Mouse (Mus musculus) liver, embryonic 14.5 days (tissue): ENCODE data around the gene Vasp. TPM values are rescaled to one million over a fixed set of nuclear protein-coding genes. Genes with fewer than 3 reads are reported as not detected.
A peak's percentile ranks its signal among the peaks of the same experiment; 100 is the strongest.

Experiments
- ATAC-seq: fragments of 200-750 bp; cut with Nextera tagmentation; 2 replicates; pipeline ENCODE4 v1.8.0; 2017; ENCODE audit warnings: moderate number of reproducible peaks, mild to moderate bottlenecking, moderate library complexity; ENCODE audit not compliant: insufficient read depth
- DNase-seq, 3 experiments: peaks; one replicate each; pipeline ENCODE4 v3.0.0-alpha.2; 2012 to 2013; ENCODE audit warnings: low read depth in 3 of 3, low spot score in 3 of 3
- H3K27ac ChIP-seq: fragments of 300-500 bp; sonication (generic); 2 replicates; pipeline ENCODE4 v1.5.1; 2014; ENCODE audit warnings: moderate library complexity, mild to moderate bottlenecking, control low read depth, inconsistent platforms
- H3K27me3 ChIP-seq: fragments of 300-500 bp; sonication (generic); 2 replicates; pipeline ENCODE4 v1.6.1; 2014; ENCODE audit warnings: mild to moderate bottlenecking, low read length, moderate library complexity; ENCODE audit not compliant: control insufficient read depth, insufficient read depth
- H3K36me3 ChIP-seq: fragments of 300-500 bp; sonication (generic); replicated peaks from 2 replicates; pipeline ENCODE4 v1.6.1; 2014; ENCODE audit warnings: low read depth; ENCODE audit not compliant: control insufficient read depth, insufficient read depth
- H3K4me1 ChIP-seq, 2 experiments: fragments of 200-500 bp in 1 of 2; fragments of 300-500 bp in 1 of 2; sonication (generic) in 1 of 2; replicated peaks; 2 replicates each; pipeline ENCODE4 v1.6.1; 2012 to 2014; ENCODE audit warnings: antibody characterized with exemption in 1 of 2, inconsistent platforms in 1 of 2, low read length in 1 of 2; ENCODE audit not compliant: control insufficient read depth in 2 of 2, insufficient read depth in 2 of 2
- H3K4me2 ChIP-seq: fragments of 300-500 bp; sonication (generic); 2 replicates; pipeline ENCODE4 v1.6.1; 2014; ENCODE audit warnings: low read depth, mild to moderate bottlenecking, control low read depth, moderate library complexity
- H3K4me3 ChIP-seq, 2 experiments: fragments of 200-500 bp in 1 of 2; fragments of 300-500 bp in 1 of 2; sonication (generic) in 1 of 2; 2 replicates each; pipeline ENCODE4 v1.5.1; 2012 to 2014; ENCODE audit warnings: low read depth in 2 of 2, low read length in 2 of 2, mild to moderate bottlenecking in 2 of 2, control low read depth in 1 of 2, inconsistent platforms in 1 of 2, moderate library complexity in 1 of 2; ENCODE audit not compliant: insufficient read depth in 1 of 2
- H3K9ac ChIP-seq: fragments of 300-500 bp; sonication (generic); replicated peaks from 2 replicates; pipeline ENCODE4 v1.6.1; 2014; ENCODE audit warnings: mild to moderate bottlenecking, control low read depth, moderate library complexity
- H3K9me3 ChIP-seq: fragments of 300-500 bp; sonication (generic); 2 replicates; pipeline ENCODE4 v1.6.1; 2016; ENCODE audit warnings: low read length, mixed read lengths; ENCODE audit not compliant: control insufficient read depth
- CTCF ChIP-seq: IDR thresholded peaks from 2 replicates; pipeline ENCODE4 v1.5.1; 2016; ENCODE audit warnings: antibody characterized with exemption, low read depth, control low read depth
- EP300 ChIP-seq: IDR thresholded peaks from 2 replicates; pipeline ENCODE4 v1.6.1; 2016; ENCODE audit warnings: antibody characterized with exemption, low read depth
- WGBS: fragments of 180-500 bp; shearing (Covaris S2); extraction: QIAGEN DNeasy Blood & Tissue Kit; methylation state at CpG from one replicate; pipeline ENCODE4 v1.1.7; 2014; ENCODE audit not compliant: insufficient replicate concordance; 5-methylcytosine and 5-hydroxymethylcytosine counted together
- polyA plus RNA-seq, 2 experiments: library from polyadenylated mRNA; depleted of rRNA in 1 of 2; stranded (reverse) in 1 of 2; unstranded in 1 of 2; fragments of >200 nt; fragmentation: Nextera tagmentation in 1 of 2; extraction: Ambion mirVana in 1 of 2; gene quantifications; 2 replicates each; pipeline versions ENCODE4 v1.2.1 to v1.2.3; 2012 to 2014

The Vasp gene
- polyA plus RNA-seq, 2 experiments: 25.5 to 39.9 TPM

GRCm38 (mm10) chr7:19229404-19229803 is 42.2 kb downstream of the Vasp start:
- Histone ChIP-seq H3K9ac (peak overlapping the region; percentile 97), H3K4me1 (peaks cover 31 to 41% of the 10 kb centered on the region in 2 experiments), H3K27me3 (no peaks in the 10 kb centered on the region), H3K36me3 (no peaks in the 10 kb centered on the region), H3K27ac (peak overlapping the region; percentile 95), H3K4me3 (peak overlapping the region; percentile 81 to 97), H3K4me2 (peak overlapping the region; percentile 97), H3K9me3 (no peaks in the 10 kb centered on the region)
- 31% methylated on average over 5 of the region's 5 CpGs for WGBS
- TF ChIP-seq EP300 (no peak), CTCF (no peak)
- DNase-seq (no peak), ATAC-seq (no peak)

GRCm38 (mm10) chr7:19228793-19229148 is 42.8 kb downstream of the Vasp start:
- DNase-seq: no peak
- Histone ChIP-seq H3K9ac (peak overlapping the region; percentile 97), H3K4me2 (peak overlapping the region; percentile 97), H3K9me3 (no peaks in the 10 kb centered on the region), H3K36me3 (no peaks in the 10 kb centered on the region), H3K4me3 (peak overlapping the region; percentile 81 to 97), H3K27me3 (no peaks in the 10 kb centered on the region), H3K4me1 (peaks cover 38 to 47% of the 10 kb centered on the region in 2 experiments), H3K27ac (peak overlapping the region; percentile 95)
- no peak for ATAC-seq
- WGBS: under 1% methylated on average over 14 of the region's 14 CpGs
- no peak; the same call in 1 of the 2 replicates for TF ChIP-seq EP300
- no peak for TF ChIP-seq CTCF

DNA sequence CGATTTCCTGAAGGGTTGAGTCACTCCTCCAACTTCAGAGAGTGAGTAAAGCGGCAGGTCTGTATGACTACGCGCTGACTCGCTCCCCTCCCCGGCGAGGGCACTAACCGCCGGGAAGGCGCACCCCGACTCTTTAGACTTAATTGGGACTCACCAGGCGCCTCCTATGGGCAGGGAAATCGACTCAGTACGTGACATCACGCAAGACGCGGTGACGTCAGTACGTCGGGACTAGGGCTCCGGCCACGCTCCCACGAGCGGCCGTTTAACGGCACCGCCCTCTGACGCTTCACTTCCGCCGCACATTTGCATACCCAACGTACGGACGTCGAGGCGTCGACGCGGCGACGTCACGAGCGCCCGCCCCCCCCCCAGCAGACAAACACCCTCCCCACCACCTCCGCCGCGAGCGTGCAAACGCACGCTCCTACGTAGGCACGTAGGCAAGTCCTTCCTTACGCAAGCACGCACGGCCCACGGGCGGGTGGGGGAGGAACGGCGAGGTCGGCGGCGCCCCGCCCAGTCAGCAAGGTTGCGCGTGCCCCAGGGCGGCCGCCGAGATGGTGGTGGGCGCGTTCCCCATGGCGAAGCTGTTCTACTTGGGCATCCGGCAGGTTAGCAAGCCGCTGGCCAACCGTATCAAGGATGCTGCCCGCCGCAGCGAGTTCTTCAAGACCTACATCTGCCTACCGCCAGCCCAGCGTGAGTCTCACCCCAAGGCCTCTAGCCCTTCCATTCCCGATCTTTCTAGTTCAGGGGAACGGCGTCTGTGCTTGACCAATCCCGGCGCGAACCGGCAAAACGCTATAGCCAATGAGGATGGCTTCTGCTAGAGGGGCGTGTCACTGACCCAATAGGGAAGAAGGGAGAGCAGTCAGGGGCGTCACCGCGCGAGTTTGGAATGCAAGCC is 43.5 kb downstream of the Vasp start, which contains the start of gene Opa3:
Gene Opa3 (plus strand): TSS at position 452 of the 910 bp plus-strand sequence.
- H3K4me2 ChIP-seq: peak within 1 kb of the TSS; percentile 97
- H3K27me3 ChIP-seq: no peaks in the 10 kb centered on the region
- WGBS: under 1% methylated on average over 89 of the region's 91 CpGs
- peak; percentile 85 for ATAC-seq
- H3K4me1 ChIP-seq: peaks cover 41 to 52% of the 10 kb centered on the region in 2 experiments
- no peaks in the 10 kb centered on the region for H3K36me3 ChIP-seq
- H3K9me3 ChIP-seq: no peaks in the 10 kb centered on the region
- H3K27ac ChIP-seq: peak within 1 kb of the TSS; percentile 98
- peak within 1 kb of the TSS; percentile 97 for H3K9ac ChIP-seq
- peak; percentile 100 for DNase-seq
- TF ChIP-seq EP300: peak; percentile 50
- TF ChIP-seq CTCF: peak; percentile 83
- H3K4me3 ChIP-seq: peak within 1 kb of the TSS; percentile 81 to 97

GRCm38 (mm10) chr7:19226817-19227797 is 44.5 kb downstream of the Vasp start:
- Histone ChIP-seq H3K27ac (peak overlapping the region; percentile 97), H3K4me1 (peaks cover 41 to 51% of the 10 kb centered on the region in 2 experiments), H3K9me3 (no peaks in the 10 kb centered on the region), H3K9ac (peak overlapping the region; percentile 92), H3K4me3 (peak overlapping the region; percentile 81 to 93), H3K36me3 (no peaks in the 10 kb centered on the region), H3K27me3 (no peaks in the 10 kb centered on the region), H3K4me2 (peak overlapping the region; percentile 96)
- peak in 1 of 3 experiments; percentile 48 for DNase-seq
- no peak for ATAC-seq
- TF ChIP-seq EP300 (no peak), CTCF (no peak)
- 14% methylated on average over 20 of the region's 20 CpGs for WGBS
